Mouse (Mus musculus): Measurements from ENCODE around the gene Gdf2.

DNA sequence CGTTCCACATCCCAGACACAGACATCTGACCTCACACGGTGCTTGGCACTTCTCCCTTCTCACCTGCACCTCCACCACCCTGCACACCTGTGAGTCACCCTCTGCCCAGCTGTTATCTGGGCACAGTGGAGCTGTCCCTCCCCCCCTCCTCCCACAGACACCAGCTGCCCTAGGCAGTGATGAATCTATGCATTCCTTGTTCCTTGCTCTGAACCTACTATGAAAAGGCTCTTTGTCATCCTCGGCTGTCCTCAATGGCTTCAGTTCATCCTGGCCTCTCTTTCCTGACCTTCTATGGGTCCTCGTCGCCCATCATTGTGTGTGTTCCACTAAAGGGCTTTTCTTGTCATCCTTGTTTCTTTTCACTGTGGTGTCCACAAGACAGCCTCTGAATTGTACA, 33.9 kb downstream of the Gdf2 start:
- TF ChIP-seq CTCF (IDR thresholded peaks at IDR 0.05; ENCODE audit: borderline replicate concordance, control insufficient read depth, extremely low read depth, insufficient read depth, low read length, poor library complexity) (no peak), POLR2A (IDR thresholded peaks at IDR 0.05; ENCODE audit: control insufficient read depth, extremely low read depth, insufficient read depth, low read length, poor library complexity) (no peak)
